Mouse (Mus musculus): ENCODE measurements at regions not wholly inside any gene's neighbourhood (a gene's known extent, or its start where the extent isn't known, plus 50 kb on each side); places are given as distances from the start of the nearest gene placed in this dataset.

GRCm38 (mm10) chr8:128043392-128043791 is 315.0 kb upstream of the Nrp1 start:
- no peak for DNase-seq (ENCODE audit: low spot score in 2 of 2)

DNA sequence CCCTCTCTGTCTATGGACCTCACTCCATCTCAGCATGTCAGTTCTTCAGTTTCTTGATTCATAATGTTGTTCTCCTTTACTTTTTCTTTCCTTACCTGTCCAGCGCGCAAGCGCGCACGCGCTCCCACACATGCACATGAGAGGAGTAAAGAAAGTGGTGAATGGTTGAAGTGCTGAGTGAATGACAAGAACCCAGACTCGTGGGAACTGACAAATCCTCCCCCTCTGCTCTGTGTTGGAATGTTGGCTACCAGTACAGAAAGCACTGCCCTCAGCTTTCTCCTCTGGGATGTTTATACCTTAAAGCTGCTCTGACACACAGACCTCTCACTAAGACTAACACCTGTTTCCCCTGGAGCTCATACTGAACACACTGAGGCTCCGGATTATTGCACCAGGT is 302.2 kb upstream of the Nrp1 start:
- no peak for DNase-seq (ENCODE audit: low spot score in 2 of 2)

GRCm38 (mm10) chr8:128057845-128058244 is 300.6 kb upstream of the Nrp1 start:
- DNase-seq (ENCODE audit: low spot score in 2 of 2), result no peak

GRCm38 (mm10) chr8:128059817-128060216 is 298.6 kb upstream of the Nrp1 start:
- DNase-seq (ENCODE audit: low spot score in 2 of 2), result no peak

DNA sequence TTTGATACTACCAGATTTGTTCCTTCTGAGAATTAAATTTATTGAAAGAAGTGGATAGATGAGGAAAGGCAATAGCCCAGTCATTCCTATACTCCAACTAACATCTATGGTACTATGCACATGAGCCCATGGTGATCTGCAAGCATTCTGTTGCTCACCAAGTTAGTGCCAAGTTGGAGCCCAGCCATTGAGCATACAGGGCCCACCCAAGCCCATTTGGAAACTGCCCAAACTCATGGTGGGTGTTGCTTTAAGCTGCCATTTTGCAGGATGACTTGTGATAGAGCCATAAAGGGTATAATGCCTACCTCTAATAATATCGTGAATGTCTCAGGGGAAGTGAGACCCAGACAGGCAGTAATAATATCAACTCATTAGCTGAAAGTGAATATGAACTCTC is 294.2 kb upstream of the Nrp1 start:
- peak in 1 of 2 experiments; percentile 37 for DNase-seq (ENCODE audit: low spot score in 2 of 2)

DNA sequence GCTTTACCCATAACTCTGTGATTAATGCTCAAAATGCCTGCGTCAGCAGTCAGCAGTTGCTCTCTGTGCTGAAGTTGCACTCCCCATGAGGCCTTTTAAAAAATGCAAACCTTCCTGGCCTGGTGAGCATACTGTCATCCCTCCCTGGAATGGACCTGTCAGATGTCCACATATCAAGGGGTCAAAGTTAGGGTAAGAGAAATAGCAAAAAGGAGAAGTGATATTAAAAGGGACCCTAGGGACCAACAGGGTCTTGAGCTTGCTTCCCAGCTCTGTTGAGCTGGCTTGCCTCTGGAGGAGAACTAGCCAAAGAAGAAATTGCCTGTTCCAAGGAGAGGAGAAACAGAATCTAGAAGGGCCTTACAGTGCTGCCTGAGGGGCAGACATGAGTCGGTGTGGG is 293.3 kb upstream of the Nrp1 start:
- DNase-seq (ENCODE audit: low spot score in 2 of 2), result no peak

DNA sequence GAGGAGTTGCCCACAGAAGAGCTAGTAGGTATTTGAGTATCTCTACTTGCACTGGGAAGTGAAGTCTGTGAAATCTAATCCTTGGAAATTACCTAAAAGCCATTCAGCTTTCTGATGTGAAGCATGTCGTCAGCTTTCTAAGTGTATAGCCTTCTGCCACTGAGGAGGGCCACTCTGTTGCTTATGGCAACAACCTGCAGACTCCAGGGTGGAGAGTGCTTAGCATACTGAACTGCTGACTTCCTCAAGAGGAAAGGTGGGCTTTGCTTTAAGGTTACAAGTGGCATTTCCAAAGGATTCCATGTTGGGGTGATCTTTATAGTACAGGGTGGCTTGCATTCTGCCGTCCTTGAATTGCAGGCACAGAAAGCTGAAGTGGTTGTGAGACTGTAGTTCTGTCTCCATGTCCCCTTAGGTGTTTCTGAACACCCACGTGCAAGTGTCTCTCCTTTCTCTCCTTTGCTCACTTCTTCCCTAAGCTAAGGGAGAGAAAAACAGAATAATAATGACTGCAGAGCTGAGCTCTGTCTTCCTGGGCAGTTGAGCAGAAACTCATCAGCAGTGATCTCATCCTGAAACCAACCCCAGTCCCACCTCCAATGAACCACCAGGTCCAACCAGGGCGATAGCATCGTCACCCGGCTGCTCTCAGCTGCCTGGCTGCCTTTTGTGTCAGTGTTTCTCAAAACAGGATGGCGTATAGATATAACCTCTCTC is 292.3 kb upstream of the Nrp1 start:
- no peak for DNase-seq (ENCODE audit: low spot score in 2 of 2)

DNA sequence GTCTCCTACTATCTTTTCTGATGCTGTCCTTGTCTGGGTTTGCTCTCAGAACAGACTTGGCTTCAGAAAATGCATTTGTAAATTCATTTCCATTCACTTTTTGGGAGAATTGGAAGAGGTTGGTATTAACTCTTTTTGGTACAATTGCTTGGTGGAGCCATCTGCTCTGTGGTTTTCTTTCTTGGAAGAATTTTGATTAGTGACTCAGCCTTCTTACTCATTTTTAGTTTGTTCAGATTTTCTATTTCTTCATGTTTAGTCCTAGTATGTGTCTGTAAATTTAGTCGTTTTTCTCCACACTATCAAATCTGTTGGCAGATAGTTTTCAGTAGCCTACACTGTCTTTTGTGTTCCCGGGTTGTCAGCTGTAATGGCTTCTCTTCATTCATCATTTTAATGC is 288.7 kb upstream of the Nrp1 start:
- no peak for DNase-seq (ENCODE audit: low spot score in 2 of 2)

GRCm38 (mm10) chr8:128075566-128075965 is 282.8 kb upstream of the Nrp1 start:
- DNase-seq (ENCODE audit: low spot score in 2 of 2), result no peak

DNA sequence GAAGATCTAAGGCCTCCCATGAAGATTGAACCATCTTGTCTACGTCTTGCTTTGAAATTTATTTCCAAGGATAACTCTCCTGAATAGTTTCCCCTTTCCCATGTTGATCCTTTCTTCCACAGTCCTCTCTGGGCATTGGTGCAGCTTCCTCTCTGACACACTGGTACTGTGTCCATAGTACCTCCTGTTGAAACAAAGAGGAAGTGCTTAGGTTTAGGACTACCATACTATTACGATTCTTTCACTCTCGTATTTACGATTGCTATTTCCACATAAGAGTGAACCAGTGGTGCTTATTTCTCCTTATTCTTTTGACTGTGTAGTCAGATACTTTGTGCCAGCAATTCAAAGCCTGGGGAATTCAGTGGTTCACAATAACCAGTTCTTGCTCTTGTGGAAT is 282.2 kb upstream of the Nrp1 start:
- DNase-seq (ENCODE audit: low spot score in 2 of 2), result no peak

- no peak for DNase-seq (ENCODE audit: low spot score in 2 of 2)
These were observed 279.7 kb upstream of the Nrp1 start for GRCm38 (mm10) chr8:128078740-128079139.

GRCm38 (mm10) chr8:128085800-128086199 is 272.6 kb upstream of the Nrp1 start:
- no peak for DNase-seq (ENCODE audit: low spot score in 2 of 2)

DNA sequence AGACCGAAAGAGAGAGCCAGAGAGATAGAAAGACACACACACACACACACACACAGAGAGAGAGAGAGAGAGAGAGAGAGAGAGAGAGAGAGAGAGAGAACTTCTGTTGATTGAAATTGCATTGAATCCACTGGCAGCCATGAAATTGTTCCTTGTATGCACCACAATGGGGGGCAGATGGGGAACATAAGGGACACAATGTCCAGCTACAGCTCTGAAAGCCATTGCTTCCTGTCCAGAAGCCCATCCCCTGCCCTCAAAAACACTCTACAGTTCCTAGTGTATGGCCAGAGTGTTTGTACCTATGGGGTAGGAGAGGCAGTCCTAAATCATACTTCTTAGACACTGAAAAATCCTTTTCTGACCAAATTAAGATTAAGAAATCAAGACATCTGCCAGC is 270.9 kb upstream of the Nrp1 start:
- DNase-seq (ENCODE audit: low spot score in 2 of 2), result no peak

- no peak for DNase-seq (ENCODE audit: low spot score in 2 of 2)
These were observed 265.6 kb upstream of the Nrp1 start for GRCm38 (mm10) chr8:128092826-128093225.

DNA sequence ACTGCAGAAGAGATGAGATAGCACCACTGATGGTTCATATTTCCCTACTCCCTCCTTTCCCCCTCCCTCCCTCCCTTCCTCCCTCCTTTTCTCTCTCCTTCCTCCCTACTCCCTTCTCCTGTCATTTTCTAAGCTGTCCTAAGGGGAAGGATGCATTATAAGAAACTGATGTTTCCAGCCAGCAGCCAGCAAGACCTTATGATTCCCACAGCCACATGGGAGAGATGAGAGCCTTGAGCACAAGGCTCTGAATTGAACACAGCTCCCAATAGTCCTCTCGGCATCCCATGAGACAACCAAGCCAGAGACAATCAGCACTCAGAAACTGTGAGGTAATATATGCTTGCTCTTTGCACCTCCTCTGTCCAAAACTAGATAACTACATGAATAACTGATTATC is 263.0 kb upstream of the Nrp1 start:
- no peak for DNase-seq (ENCODE audit: low spot score in 2 of 2)

- DNase-seq (ENCODE audit: low spot score in 2 of 2), result no peak
These were observed 260.8 kb upstream of the Nrp1 start for GRCm38 (mm10) chr8:128097601-128098000.

GRCm38 (mm10) chr8:128103380-128103779 is 255.0 kb upstream of the Nrp1 start:
- DNase-seq (ENCODE audit: low spot score in 2 of 2), result no peak

DNA sequence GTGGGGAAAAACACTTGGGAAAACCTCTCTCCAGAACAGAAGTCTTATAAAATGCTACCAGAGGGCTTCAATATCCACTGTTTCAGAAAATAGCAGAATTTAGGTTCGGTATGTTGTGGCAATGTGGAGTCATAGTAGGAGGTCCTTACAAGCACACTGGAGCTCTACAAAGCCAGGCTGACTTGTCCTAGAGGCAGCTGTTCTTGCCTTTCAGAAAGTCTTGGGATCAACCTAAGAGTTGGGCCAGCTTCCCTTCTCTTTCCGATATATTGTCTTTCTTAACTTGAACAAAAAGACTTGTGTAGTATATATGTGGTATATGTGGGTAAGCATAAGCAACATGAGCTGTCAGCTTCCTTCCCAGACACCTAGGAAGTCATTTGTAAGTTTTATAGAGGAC is 251.8 kb upstream of the Nrp1 start:
- no peak for DNase-seq (ENCODE audit: low spot score in 2 of 2)

DNA sequence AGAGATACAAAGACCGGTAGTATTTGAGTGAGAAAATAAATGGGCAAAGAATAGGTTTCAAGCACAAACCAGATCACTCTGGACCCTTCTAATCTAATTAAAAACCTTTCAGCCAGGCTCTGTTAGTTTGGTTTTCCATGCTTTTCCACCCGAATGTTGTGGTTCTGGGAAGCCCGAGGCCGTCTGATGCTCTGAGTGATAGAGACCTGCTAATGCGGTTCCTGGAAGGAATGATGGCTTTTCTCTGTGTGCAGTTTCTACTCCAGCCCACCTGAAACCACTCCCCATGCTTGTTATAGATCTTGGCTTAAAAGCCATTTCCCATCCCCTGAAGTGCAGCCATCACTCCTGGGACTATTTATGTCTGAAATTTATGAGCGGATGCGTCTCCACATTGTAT is 251.4 kb upstream of the Nrp1 start:
- DNase-seq (ENCODE audit: low spot score in 2 of 2), result no peak

GRCm38 (mm10) chr8:128109036-128109435 is 249.4 kb upstream of the Nrp1 start:
- DNase-seq (ENCODE audit: low spot score in 2 of 2), result no peak

- no peak for DNase-seq (ENCODE audit: low spot score in 2 of 2)
These were observed 247.3 kb upstream of the Nrp1 start for GRCm38 (mm10) chr8:128111132-128111531.

DNA sequence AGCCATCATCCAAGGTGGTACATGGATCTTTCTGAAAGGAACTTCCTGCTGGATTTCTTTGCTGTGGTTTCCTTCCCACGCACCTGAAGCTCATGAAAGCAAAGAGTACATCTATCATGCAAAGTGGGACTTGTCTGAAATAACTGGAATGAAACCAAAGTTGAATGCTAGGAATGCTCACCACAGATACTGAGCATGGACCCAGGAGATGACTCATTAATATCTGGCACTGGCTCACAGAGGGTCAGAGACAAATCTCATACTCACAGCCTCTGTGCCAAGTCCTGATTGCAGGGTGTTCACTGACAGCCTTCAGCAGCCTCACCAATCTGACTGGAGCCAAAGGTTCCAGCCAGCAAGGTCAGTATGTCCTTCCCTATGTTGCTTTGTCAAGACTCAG is 245.3 kb upstream of the Nrp1 start:
- no peak for DNase-seq (ENCODE audit: low spot score in 2 of 2)

GRCm38 (mm10) chr8:128141290-128141966 is 217.0 kb upstream of the Nrp1 start:
- no peak for DNase-seq (ENCODE audit: low spot score in 2 of 2)
